Mouse (Mus musculus) left cerebral cortex, adult 2 months (tissue): ENCODE measurements at regions not wholly inside any gene's neighbourhood (a gene's known extent, or its start where the extent isn't known, plus 50 kb on each side); places are given as distances from the start of the nearest gene placed in this dataset.

Experiments used
- DNase-seq, 2 experiments: peaks; one replicate each; pipeline ENCODE4 v3.0.0; 2021 to 2022; ENCODE audit warnings: low spot score in 2 of 2, mixed read lengths in 1 of 2; ENCODE audit errors: extremely low spot score in 1 of 2
- H3K27ac ChIP-seq: fragments of 200-600 bp; 2 replicates; pipeline ENCODE4 v1.8.1; 2022
- H3K4me3 ChIP-seq: fragments of 200-600 bp; 2 replicates; pipeline ENCODE4 v1.8.1; 2022
- CTCF ChIP-seq: fragments of 200-600 bp; IDR thresholded peaks from 2 replicates; pipeline ENCODE4 v1.8.1; 2022; ENCODE audit warnings: antibody characterized with exemption, mild to moderate bottlenecking, moderate library complexity
- intact Hi-C: fragments of 180-260 bp; cut with DNase I; formaldehyde crosslinking; loops from one replicate; pipeline ENCODE4 v1.15.1; 2025

GRCm38 (mm10) chr4:105307905-105308304 lies 150.8 kb downstream of the Plpp3 start:
- no peak for DNase-seq
- no peak overlapping the region for H3K4me3 ChIP-seq
- intact Hi-C loops: no loop called here
- TF ChIP-seq CTCF: no peak
- no peak overlapping the region for H3K27ac ChIP-seq

- DNase-seq: no peak
- TF ChIP-seq CTCF: no peak
- intact Hi-C loops: no loop called here
- no peak overlapping the region for H3K27ac ChIP-seq
- no peak overlapping the region for H3K4me3 ChIP-seq
These were observed 151.9 kb downstream of the Plpp3 start for GRCm38 (mm10) chr4:105308971-105309488.

DNA sequence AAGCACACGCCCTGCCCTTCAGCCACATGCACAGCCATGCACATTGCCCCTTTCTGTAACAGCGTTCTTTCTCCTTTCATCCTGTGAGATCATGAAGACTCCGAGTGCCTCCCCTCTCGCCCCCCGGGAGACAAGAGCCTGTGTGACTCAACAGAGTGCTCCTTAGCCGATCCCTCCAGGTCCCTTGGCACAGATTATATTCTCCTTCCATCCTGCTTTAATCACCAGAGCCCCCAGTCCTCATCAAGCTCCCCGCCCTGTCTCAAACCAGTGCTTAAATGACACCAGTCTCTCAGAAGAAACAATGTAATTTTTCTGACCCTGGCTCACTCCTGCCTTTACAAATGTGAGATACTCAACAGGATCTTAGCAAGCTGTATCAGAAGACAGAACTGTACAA lies 155.5 kb downstream of the Plpp3 start:
- TF ChIP-seq CTCF: no peak
- H3K27ac ChIP-seq: no peak overlapping the region
- DNase-seq: no peak
- H3K4me3 ChIP-seq: no peak overlapping the region
- intact Hi-C loops: no loop called here

- no peak overlapping the region for H3K27ac ChIP-seq
- intact Hi-C loops: no loop called here
- H3K4me3 ChIP-seq: no peak overlapping the region
- TF ChIP-seq CTCF: no peak
- no peak for DNase-seq
These were observed 156.1 kb downstream of the Plpp3 start for GRCm38 (mm10) chr4:105313151-105313818.

- intact Hi-C loops: loop anchor here (5.0 kb wide), 1 partner anchor 163 kb away; no protein-coding TSS in a partner anchor
- no peak overlapping the region for H3K27ac ChIP-seq
- no peak for DNase-seq
- no peak for TF ChIP-seq CTCF
- no peak overlapping the region for H3K4me3 ChIP-seq
These were observed 157.9 kb downstream of the Plpp3 start for GRCm38 (mm10) chr4:105315095-105315494.

DNA sequence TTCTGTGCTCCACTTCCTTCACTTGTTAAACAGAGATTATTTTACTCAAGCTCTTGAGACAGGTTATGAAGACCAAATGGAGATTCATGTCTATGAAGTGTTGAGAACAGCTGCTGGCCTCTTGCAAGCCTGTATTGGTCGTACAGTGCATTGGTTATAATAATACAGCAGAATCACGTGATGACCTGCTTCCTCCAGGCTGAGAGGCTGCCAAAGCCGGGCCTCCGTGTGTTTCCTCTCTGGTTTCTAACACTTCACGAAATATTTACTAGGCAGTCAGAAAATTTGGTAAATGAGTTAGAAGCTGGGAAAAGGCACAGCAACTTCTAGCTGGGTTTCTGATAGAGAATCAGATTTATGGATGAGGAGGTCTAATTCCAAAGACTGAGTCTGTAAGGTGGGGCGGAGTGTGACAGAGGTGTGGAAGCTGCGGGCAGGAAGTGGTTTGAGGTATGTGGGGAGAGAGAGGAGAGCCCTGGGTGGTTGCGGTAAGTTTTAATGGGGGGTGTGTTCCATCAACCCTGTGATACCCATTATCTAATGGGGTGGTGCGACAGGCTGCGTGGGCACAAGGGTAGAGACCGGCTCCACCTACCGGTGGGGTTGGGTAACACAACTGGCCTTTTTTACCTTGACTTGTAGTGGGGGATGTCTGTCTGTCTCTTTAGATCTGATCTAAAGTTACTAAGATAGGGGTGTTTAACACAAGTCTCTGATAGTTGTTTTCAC lies 159.5 kb downstream of the Plpp3 start:
- DNase-seq: no peak
- intact Hi-C loops: loop anchor here (5.0 kb wide), 1 partner anchor 164 kb away; no protein-coding TSS in a partner anchor
- Histone ChIP-seq H3K27ac (no peak overlapping the region), H3K4me3 (no peak overlapping the region)
- peak; percentile 58 for TF ChIP-seq CTCF

DNA sequence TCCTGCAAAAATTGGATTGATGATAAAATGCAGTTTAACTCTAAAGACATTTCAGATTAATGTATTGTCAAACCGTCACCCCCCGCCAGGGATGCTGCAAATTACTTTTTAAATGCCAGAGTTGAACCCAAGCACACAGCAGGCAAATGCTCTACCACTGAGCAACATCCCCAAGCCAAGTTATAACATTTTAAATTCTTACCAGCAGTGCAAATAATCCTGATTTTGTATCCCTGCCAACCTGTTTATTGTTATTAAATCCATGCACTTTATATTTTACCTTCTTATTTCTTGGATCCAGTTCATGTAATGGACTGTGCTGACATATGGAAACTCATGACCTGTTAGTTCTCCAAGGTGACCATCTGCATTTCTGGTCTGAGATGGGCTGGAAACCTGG lies 161.3 kb downstream of the Plpp3 start:
- intact Hi-C loops: loop anchor here (5.0 kb wide), 1 partner anchor 166 kb away; no protein-coding TSS in a partner anchor
- no peak overlapping the region for H3K4me3 ChIP-seq
- DNase-seq: no peak
- no peak for TF ChIP-seq CTCF
- H3K27ac ChIP-seq: no peak overlapping the region

DNA sequence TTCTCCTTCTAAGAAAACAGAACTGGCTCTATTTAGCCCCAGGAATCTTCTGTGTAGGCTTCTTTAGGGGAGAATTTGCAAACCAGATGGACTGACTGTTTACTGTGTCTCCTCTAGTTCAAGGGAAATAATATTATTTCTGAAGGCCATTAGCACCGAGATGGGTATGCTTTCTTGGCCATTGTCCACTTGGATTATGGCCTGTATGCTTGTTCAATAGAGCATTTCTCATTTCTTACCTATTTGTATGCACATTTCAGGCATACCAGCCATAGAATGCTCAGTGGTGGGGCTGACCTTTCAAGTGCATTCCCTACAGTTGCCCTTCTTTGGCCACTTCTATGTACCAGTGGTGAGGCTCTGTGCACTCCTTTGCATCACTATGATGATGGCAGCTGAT lies 166.3 kb downstream of the Plpp3 start:
- TF ChIP-seq CTCF: no peak
- Histone ChIP-seq H3K4me3 (no peak overlapping the region), H3K27ac (no peak overlapping the region)
- DNase-seq: no peak
- intact Hi-C loops: no loop called here

GRCm38 (mm10) chr4:105326989-105327388 lies 169.8 kb downstream of the Plpp3 start:
- intact Hi-C loops: no loop called here
- no peak for DNase-seq
- Histone ChIP-seq H3K4me3 (no peak overlapping the region), H3K27ac (no peak overlapping the region)
- TF ChIP-seq CTCF: no peak

- no peak for DNase-seq
- H3K27ac ChIP-seq: no peak overlapping the region
- TF ChIP-seq CTCF: no peak
- intact Hi-C loops: no loop called here
- H3K4me3 ChIP-seq: no peak overlapping the region
These were observed 170.7 kb downstream of the Plpp3 start for GRCm38 (mm10) chr4:105327711-105328471.

- no peak for TF ChIP-seq CTCF
- Histone ChIP-seq H3K27ac (no peak overlapping the region), H3K4me3 (no peak overlapping the region)
- peak in 1 of 2 experiments; percentile 14 for DNase-seq
- intact Hi-C loops: no loop called here
These were observed 171.6 kb downstream of the Plpp3 start for GRCm38 (mm10) chr4:105328776-105329175.

DNA sequence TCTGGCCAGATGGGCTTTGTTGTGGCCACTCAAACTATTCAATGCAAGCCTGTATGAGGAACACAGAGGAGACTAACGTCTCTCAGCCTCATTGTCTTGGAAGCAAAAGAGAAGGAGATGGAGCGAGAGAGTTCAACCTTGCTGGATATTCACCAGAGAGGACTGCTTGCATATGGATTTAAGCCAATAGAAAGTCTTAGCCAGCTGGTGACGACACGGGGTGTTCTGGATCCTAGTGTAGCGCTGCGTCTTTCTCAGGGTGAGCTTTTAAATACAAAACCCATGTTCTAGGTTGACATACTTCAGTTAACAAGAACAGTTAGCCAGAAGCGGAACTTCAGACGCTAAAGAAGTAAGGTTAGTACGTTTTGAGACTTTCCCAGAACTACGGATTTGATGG lies 174.9 kb downstream of the Plpp3 start:
- no peak for DNase-seq
- intact Hi-C loops: no loop called here
- H3K27ac ChIP-seq: no peak overlapping the region
- no peak overlapping the region for H3K4me3 ChIP-seq
- no peak for TF ChIP-seq CTCF
